Mouse (Mus musculus) limb, embryonic 15.5 days (tissue): ENCODE results near the gene Smg6. TPM values are rescaled to one million over a fixed set of nuclear protein-coding genes. Genes with fewer than 3 reads are reported as not detected.

Experiments
- ATAC-seq: fragments of 200-750 bp; cut with Nextera tagmentation; 2 replicates; pipeline ENCODE4 v1.8.0; 2017; ENCODE audit warnings: low read depth, moderate TSS enrichment; ENCODE audit not compliant: insufficient number of reproducible peaks, low FRiP score, low TSS enrichment
- H3K27ac ChIP-seq: fragments of 300-500 bp; sonication (generic); 2 replicates; pipeline ENCODE4 v1.5.1; 2015; ENCODE audit warnings: moderate library complexity, mild to moderate bottlenecking, inconsistent platforms
- H3K27me3 ChIP-seq: fragments of 300-500 bp; sonication (generic); 2 replicates; pipeline ENCODE4 v1.6.1; 2015; ENCODE audit warnings: inconsistent platforms
- H3K36me3 ChIP-seq: fragments of 300-500 bp; sonication (generic); 2 replicates; pipeline ENCODE4 v1.6.1; 2015; ENCODE audit warnings: inconsistent platforms
- H3K4me1 ChIP-seq: fragments of 300-500 bp; sonication (generic); 2 replicates; pipeline ENCODE4 v1.6.1; 2015; ENCODE audit warnings: inconsistent platforms
- H3K4me2 ChIP-seq: fragments of 300-500 bp; sonication (generic); 2 replicates; pipeline ENCODE4 v1.6.1; 2015; ENCODE audit warnings: mild to moderate bottlenecking, inconsistent platforms
- H3K4me3 ChIP-seq: fragments of 300-500 bp; sonication (generic); 2 replicates; pipeline ENCODE4 v1.5.1; 2015; ENCODE audit warnings: mild to moderate bottlenecking, inconsistent platforms
- H3K9ac ChIP-seq: fragments of 300-500 bp; sonication (generic); 2 replicates; pipeline ENCODE4 v1.6.1; 2015; ENCODE audit warnings: inconsistent platforms
- H3K9me3 ChIP-seq: fragments of 300-500 bp; sonication (generic); 2 replicates; pipeline ENCODE4 v1.6.1; 2016; ENCODE audit warnings: inconsistent platforms
- WGBS: fragments of 180-500 bp; shearing (Covaris S2); methylation state at CpG from one replicate; pipeline ENCODE4 v1.1.7; 2015; 5-methylcytosine and 5-hydroxymethylcytosine counted together
- polyA plus RNA-seq: library from polyadenylated mRNA; unstranded; fragments of >200 nt; fragmentation: Nextera tagmentation; extraction: Ambion mirVana; gene quantifications from 2 replicates; pipeline ENCODE4 v1.2.1, GENCODE M21; 2015

Smg6 gene
- polyA plus RNA-seq, 1 experiment from 2014 or later = 17.6 TPM

GRCm38 (mm10) chr11:75141038-75141437, 215.4 kb downstream of the Smg6 start:
- no peak overlapping the region for H3K4me2 ChIP-seq
- ATAC-seq = no peak
- H3K36me3 ChIP-seq = peaks cover 15% of the 10 kb centered on the region
- WGBS = 54% methylated on average over 3 of the region's 3 CpGs
- H3K4me1 ChIP-seq = peaks cover 67% of the 10 kb centered on the region
- no peaks in the 10 kb centered on the region for H3K27me3 ChIP-seq
- no peak overlapping the region for H3K4me3 ChIP-seq
- no peak overlapping the region for H3K9ac ChIP-seq
- peak overlapping the region; percentile 87 for H3K27ac ChIP-seq
- no peaks in the 10 kb centered on the region for H3K9me3 ChIP-seq

- Histone ChIP-seq H3K4me3 (no peak overlapping the region), H3K27me3 (no peaks in the 10 kb centered on the region), H3K36me3 (peaks cover 15% of the 10 kb centered on the region), H3K9ac (no peak overlapping the region), H3K4me2 (no peak overlapping the region), H3K27ac (peak overlapping the region; percentile 87), H3K4me1 (peaks cover 67% of the 10 kb centered on the region), H3K9me3 (no peaks in the 10 kb centered on the region)
- WGBS = 15% methylated on average over 1 of the region's 1 CpGs
- 0 out of 2 replicates have a peak, but pooled peaks have one; percentile 27 for ATAC-seq
Observed at GRCm38 (mm10) chr11:75141913-75142312, 216.3 kb downstream of the Smg6 start.

GRCm38 (mm10) chr11:75142749-75143148, 217.1 kb downstream of the Smg6 start:
- H3K9ac ChIP-seq = no peak overlapping the region
- H3K27me3 ChIP-seq = no peaks in the 10 kb centered on the region
- H3K9me3 ChIP-seq = no peaks in the 10 kb centered on the region
- peaks cover 15% of the 10 kb centered on the region for H3K36me3 ChIP-seq
- no peak overlapping the region for H3K4me2 ChIP-seq
- no peak for ATAC-seq
- H3K27ac ChIP-seq = peak overlapping the region; percentile 19; the same call in 1 of the 2 replicates
- H3K4me1 ChIP-seq = peaks cover 67% of the 10 kb centered on the region
- no peak overlapping the region for H3K4me3 ChIP-seq
- 57% methylated on average over 4 of the region's 4 CpGs for WGBS

GRCm38 (mm10) chr11:75145841-75146240, 220.2 kb downstream of the Smg6 start:
- H3K36me3 ChIP-seq = peaks cover 31% of the 10 kb centered on the region
- 80% methylated on average over 2 of the region's 2 CpGs for WGBS
- H3K27ac ChIP-seq = peak overlapping the region; percentile 11; the same call in 1 of the 2 replicates

GRCm38 (mm10) chr11:75147106-75147845, 221.7 kb downstream of the Smg6 start:
- Histone ChIP-seq H3K4me1 (peaks cover 38% of the 10 kb centered on the region), H3K36me3 (peaks cover 33% of the 10 kb centered on the region), H3K27me3 (no peaks in the 10 kb centered on the region), H3K9me3 (no peaks in the 10 kb centered on the region), H3K27ac (peak overlapping the region; percentile 86), H3K9ac (no peak overlapping the region), H3K4me2 (peak overlapping the region; percentile 10; the same call in 1 of the 2 replicates), H3K4me3 (no peak overlapping the region)
- peak; percentile 82 for ATAC-seq
- 5% methylated on average over 11 of the region's 11 CpGs for WGBS

More at GRCm38 (mm10) chr11:75145841-75146240, 220.2 kb downstream of the Smg6 start:
- Histone ChIP-seq H3K4me1 (peaks cover 52% of the 10 kb centered on the region), H3K4me3 (no peak overlapping the region), H3K9me3 (no peaks in the 10 kb centered on the region), H3K27me3 (no peaks in the 10 kb centered on the region), H3K4me2 (no peak overlapping the region), H3K9ac (no peak overlapping the region)
- ATAC-seq = no peak

- no peaks in the 10 kb centered on the region for H3K27me3 ChIP-seq
- H3K36me3 ChIP-seq = peaks cover 33% of the 10 kb centered on the region
- H3K4me2 ChIP-seq = peak overlapping the region; percentile 10; the same call in 1 of the 2 replicates
- ATAC-seq = peak; percentile 83
- H3K9me3 ChIP-seq = no peaks in the 10 kb centered on the region
- 9% methylated on average over 3 of the region's 3 CpGs for WGBS
- H3K4me3 ChIP-seq = no peak overlapping the region
- H3K4me1 ChIP-seq = peaks cover 34% of the 10 kb centered on the region
- no peak overlapping the region for H3K9ac ChIP-seq
- H3K27ac ChIP-seq = peak overlapping the region; percentile 86
Observed at GRCm38 (mm10) chr11:75147846-75148168, 222.2 kb downstream of the Smg6 start.

GRCm38 (mm10) chr11:75148332-75149035, 222.9 kb downstream of the Smg6 start:
- Histone ChIP-seq H3K9ac (no peak overlapping the region), H3K9me3 (no peaks in the 10 kb centered on the region), H3K36me3 (peaks cover 35% of the 10 kb centered on the region), H3K27ac (peak overlapping the region; percentile 86), H3K4me1 (peaks cover 37% of the 10 kb centered on the region), H3K4me3 (no peak overlapping the region), H3K4me2 (no peak overlapping the region), H3K27me3 (no peaks in the 10 kb centered on the region)
- WGBS = 77% methylated on average over 10 of the region's 11 CpGs
- ATAC-seq = no peak

- no peaks in the 10 kb centered on the region for H3K27me3 ChIP-seq
- H3K36me3 ChIP-seq = peaks cover 21% of the 10 kb centered on the region
- H3K9me3 ChIP-seq = no peaks in the 10 kb centered on the region
- H3K4me1 ChIP-seq = peaks cover 39% of the 10 kb centered on the region
- no peak overlapping the region for H3K4me2 ChIP-seq
- no peak for ATAC-seq
- 74% methylated on average over 1 of the region's 1 CpGs for WGBS
- H3K27ac ChIP-seq = no peak overlapping the region
- H3K9ac ChIP-seq = no peak overlapping the region
- no peak overlapping the region for H3K4me3 ChIP-seq
Observed at GRCm38 (mm10) chr11:75150346-75150745, 224.7 kb downstream of the Smg6 start.

GRCm38 (mm10) chr11:75152603-75153557, 227.3 kb downstream of the Smg6 start:
- Histone ChIP-seq H3K27me3 (no peaks in the 10 kb centered on the region), H3K9me3 (no peaks in the 10 kb centered on the region), H3K9ac (no peak overlapping the region), H3K4me1 (peaks cover 37% of the 10 kb centered on the region), H3K4me2 (no peak overlapping the region), H3K27ac (no peak overlapping the region), H3K36me3 (peaks cover 21% of the 10 kb centered on the region), H3K4me3 (no peak overlapping the region)
- ATAC-seq = no peak
- WGBS = 72% methylated on average over 18 of the region's 18 CpGs

GRCm38 (mm10) chr11:75154053-75154585, 228.5 kb downstream of the Smg6 start:
- Histone ChIP-seq H3K4me3 (no peak overlapping the region), H3K9ac (no peak overlapping the region), H3K36me3 (peaks cover 22% of the 10 kb centered on the region), H3K4me2 (no peak overlapping the region), H3K9me3 (no peaks in the 10 kb centered on the region), H3K4me1 (peaks cover 31% of the 10 kb centered on the region), H3K27me3 (no peaks in the 10 kb centered on the region), H3K27ac (no peak overlapping the region)
- no peak for ATAC-seq
- WGBS = 60% methylated on average over 6 of the region's 6 CpGs

GRCm38 (mm10) chr11:75155985-75156384, 230.4 kb downstream of the Smg6 start:
- WGBS = 41% methylated on average over 6 of the region's 6 CpGs
- H3K4me2 ChIP-seq = no peak overlapping the region
- no peak for ATAC-seq
- peak overlapping the region; percentile 50 for H3K27ac ChIP-seq
- no peak overlapping the region for H3K9ac ChIP-seq
- no peak overlapping the region for H3K4me3 ChIP-seq
- H3K9me3 ChIP-seq = no peaks in the 10 kb centered on the region
- H3K27me3 ChIP-seq = no peaks in the 10 kb centered on the region
- H3K36me3 ChIP-seq = peaks cover 25% of the 10 kb centered on the region
- peaks cover 34% of the 10 kb centered on the region for H3K4me1 ChIP-seq
